Mouse (Mus musculus): ENCODE results near the gene Mei4.

The Mei4 gene

DNA sequence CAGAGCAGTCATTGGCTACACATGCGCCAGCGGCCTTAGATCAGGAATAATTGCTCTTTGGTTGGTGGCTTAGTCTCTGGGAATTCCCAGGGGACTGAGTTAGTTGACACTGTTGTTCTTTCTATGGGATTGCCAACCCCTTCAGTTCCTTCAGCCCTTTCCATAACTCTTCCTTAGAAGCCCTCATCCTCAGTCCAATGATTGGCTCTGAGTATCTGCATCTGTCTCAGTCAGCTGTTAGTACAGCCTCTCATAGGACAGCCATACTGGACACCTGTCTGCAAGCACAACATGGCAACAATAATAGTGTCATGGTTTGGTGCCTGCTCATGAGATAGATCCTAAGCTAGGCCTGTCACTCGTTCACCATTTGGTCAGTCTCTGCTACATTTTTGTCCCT, 149.5 kb downstream of the Mei4 start:
- H3K27me3 ChIP-seq (ENCODE audit: control insufficient read depth, insufficient read depth, low read length, poor library complexity, severe bottlenecking) = no peaks in the 10 kb centered on the region
- DNase-seq (ENCODE audit: low read depth, low spot score) = no peak
- H3K36me3 ChIP-seq (ENCODE audit: control insufficient read depth, insufficient read depth, low read length, poor library complexity, severe bottlenecking) = no peaks in the 10 kb centered on the region

DNA sequence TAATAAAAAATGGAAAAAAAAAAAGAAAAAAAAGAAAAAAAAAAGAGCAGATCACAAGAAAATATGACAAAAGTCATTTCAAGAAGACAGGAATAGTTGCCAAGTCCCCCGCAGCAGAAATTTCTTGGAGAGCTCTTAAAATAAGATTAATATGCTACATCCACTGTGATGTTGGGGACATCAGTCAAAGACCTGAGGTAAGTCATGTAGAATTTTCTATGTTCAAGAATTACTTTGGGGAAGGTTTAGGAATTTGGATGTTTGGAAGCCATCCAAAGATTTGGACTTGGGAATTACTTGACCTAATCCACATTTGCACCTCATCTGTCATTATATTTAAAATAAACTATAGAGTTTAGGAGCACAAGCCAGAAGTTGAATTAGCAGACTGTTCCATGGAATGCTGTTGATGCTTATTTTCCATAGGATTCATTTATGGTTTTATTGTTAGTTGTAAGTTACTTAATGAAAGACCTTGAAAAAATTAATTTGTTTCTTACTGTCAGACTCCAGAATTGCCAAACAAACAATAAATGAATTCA, 179.1 kb downstream of the Mei4 start:
- Histone ChIP-seq H3K36me3 (ENCODE audit: control insufficient read depth, insufficient read depth, low read length, poor library complexity, severe bottlenecking) (no peaks in the 10 kb centered on the region), H3K27me3 (ENCODE audit: control insufficient read depth, insufficient read depth, low read length, poor library complexity, severe bottlenecking) (no peaks in the 10 kb centered on the region)
- no peak for DNase-seq (ENCODE audit: low read depth, low spot score)

DNA sequence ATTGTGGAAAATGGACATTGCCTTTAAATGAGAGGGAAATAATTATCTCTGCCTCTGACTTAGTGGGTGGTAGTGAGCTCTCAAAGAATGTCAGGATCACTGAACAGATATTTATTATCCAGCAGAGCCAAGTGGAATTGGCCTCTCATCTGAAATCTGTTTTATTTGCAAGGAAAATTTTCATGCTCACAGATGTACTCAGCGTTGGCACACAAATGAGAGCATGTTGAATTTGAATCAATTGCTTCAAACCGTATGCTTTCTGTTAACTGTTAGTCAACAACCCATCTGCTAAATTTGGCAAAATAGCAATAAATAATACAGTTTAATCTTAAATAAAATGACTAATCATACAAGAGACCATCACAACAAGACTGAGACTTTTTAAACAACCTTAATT, 181.0 kb downstream of the Mei4 start:
- Histone ChIP-seq H3K27me3 (ENCODE audit: control insufficient read depth, insufficient read depth, low read length, poor library complexity, severe bottlenecking) (no peaks in the 10 kb centered on the region), H3K36me3 (ENCODE audit: control insufficient read depth, insufficient read depth, low read length, poor library complexity, severe bottlenecking) (no peaks in the 10 kb centered on the region)
- DNase-seq (ENCODE audit: low read depth, low spot score) = no peak

DNA sequence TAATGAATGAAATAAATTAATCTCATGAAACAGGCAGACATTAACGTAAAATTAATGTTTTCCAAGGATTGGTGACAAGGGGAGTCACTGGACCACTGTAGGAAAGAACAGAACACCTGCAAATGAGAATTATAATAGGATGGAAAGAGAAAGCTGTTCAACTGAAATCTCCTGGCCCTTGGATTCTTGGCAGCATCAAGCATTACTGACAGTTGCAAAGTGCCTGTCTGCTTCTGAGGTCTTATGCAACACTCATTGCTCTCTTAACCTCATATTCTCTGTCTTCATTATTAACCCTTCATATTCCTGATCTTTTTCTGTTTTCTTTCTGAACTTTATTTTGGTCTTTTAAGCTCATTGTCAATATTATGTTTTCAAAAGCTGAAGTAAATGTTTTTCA, 210.4 kb downstream of the Mei4 start:
- H3K36me3 ChIP-seq (ENCODE audit: control insufficient read depth, insufficient read depth, low read length, poor library complexity, severe bottlenecking) = no peaks in the 10 kb centered on the region
- DNase-seq (ENCODE audit: low read depth, low spot score) = no peak
- H3K27me3 ChIP-seq (ENCODE audit: control insufficient read depth, insufficient read depth, low read length, poor library complexity, severe bottlenecking) = no peaks in the 10 kb centered on the region

DNA sequence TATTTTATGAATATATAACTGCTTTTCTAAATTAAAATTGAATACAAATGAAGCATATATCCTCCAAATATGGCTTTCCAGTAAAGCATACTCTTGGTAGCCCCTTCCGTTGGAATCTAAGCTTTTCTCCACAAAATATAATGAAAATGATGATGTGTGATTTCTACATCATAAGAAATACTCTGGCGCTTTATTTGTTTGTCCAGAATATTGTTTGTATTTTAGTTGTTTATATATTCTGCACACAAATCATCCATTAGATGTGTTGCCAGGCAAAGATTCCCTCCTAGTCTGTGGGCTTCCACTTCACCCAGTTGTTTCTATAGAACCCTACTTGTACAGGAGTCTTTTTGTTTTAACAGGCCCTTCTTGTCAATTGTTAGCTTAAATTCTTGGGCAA, 211.8 kb downstream of the Mei4 start:
- no peak for DNase-seq (ENCODE audit: low read depth, low spot score)
- H3K36me3 ChIP-seq (ENCODE audit: control insufficient read depth, insufficient read depth, low read length, poor library complexity, severe bottlenecking) = no peaks in the 10 kb centered on the region
- no peaks in the 10 kb centered on the region for H3K27me3 ChIP-seq (ENCODE audit: control insufficient read depth, insufficient read depth, low read length, poor library complexity, severe bottlenecking)

DNA sequence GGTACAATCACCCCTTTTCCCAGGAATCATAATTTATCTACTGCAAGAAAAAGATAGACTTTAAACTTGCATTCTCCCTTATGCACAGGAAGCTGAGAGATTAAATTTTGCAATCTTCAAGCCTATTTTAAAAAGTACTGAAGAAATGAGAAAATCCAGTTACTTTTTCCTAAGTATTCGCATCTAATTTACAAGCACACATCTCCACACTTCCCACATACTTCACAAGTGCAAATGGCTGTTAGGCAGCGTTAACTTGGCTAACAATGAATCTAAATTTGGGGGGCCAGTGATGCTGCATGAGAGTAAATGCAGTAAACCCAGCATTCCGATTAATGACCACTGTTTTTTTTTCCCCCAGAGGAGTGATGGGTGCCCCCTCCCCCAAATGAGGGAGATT, 232.9 kb downstream of the Mei4 start:
- Histone ChIP-seq H3K27me3 (ENCODE audit: control insufficient read depth, insufficient read depth, low read length, poor library complexity, severe bottlenecking) (no peaks in the 10 kb centered on the region), H3K36me3 (ENCODE audit: control insufficient read depth, insufficient read depth, low read length, poor library complexity, severe bottlenecking) (no peaks in the 10 kb centered on the region)

DNA sequence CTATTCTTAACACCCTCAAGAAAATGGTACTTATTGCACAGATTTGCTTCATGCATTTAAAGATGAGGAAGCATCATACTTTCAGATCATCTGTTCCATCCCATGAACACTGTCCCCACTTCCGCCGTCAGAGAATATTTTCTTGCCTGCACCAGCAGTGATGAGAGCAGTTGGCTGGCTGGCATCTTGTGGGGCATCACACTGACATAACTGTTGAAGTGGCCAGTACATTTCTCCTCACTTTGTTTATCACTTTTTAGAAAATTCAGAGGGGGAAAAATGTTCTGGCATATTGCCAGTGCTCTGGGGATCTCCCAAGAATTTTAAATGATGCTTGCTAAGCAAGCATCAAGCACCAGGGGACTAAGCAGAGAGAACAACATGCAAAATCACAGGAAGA, 251.4 kb downstream of the Mei4 start:
- H3K36me3 ChIP-seq (ENCODE audit: control insufficient read depth, insufficient read depth, low read length, poor library complexity, severe bottlenecking) = no peaks in the 10 kb centered on the region
- no peak for DNase-seq (ENCODE audit: low read depth, low spot score)
- H3K27me3 ChIP-seq (ENCODE audit: control insufficient read depth, insufficient read depth, low read length, poor library complexity, severe bottlenecking) = no peaks in the 10 kb centered on the region

More for the DNA sequence above, 232.9 kb downstream of the Mei4 start:
- DNase-seq (ENCODE audit: low read depth, low spot score) = no peak

DNA sequence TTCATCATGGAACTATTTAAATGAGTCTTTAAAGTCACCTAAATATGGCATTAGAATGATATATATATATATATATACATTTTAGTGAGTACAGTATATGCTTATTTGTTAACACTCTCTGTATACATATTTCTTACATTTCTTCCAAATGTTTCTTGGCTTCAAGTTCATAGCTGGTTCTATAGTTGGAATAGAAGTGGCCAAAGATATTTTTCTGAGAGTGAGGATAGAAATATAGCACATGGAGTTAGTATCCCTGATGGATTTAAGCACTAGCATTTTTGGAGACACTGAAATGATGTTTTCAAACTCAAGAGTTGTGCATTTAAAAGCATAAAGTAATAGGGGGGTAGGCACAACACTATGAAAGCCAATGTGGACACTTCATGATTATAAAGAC, 272.6 kb downstream of the Mei4 start:
- DNase-seq (ENCODE audit: low read depth, low spot score) = no peak
- no peaks in the 10 kb centered on the region for H3K36me3 ChIP-seq (ENCODE audit: control insufficient read depth, insufficient read depth, low read length, poor library complexity, severe bottlenecking)
- H3K27me3 ChIP-seq (ENCODE audit: control insufficient read depth, insufficient read depth, low read length, poor library complexity, severe bottlenecking) = no peaks in the 10 kb centered on the region

DNA sequence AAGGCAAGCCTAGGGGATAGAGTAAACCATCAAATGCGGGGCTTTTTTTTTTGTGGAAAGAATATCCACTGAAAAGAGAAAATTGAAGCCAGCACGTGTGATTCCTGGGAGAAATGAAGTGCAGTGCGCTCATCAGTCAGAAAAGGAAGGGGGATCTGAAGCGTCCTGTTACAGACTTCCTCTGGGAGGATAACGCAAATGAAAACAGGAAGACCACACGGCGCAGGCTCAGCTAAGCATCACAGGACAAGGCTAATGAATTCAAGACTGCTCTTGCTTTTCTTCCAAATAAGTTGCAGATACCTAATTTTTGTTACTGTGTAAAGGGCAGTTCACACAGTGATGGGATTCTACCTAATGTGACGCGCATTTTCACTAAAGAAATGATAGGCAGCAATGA, 296.7 kb downstream of the Mei4 start:
- no peaks in the 10 kb centered on the region for H3K27me3 ChIP-seq (ENCODE audit: control insufficient read depth, insufficient read depth, low read length, poor library complexity, severe bottlenecking)
- no peak for DNase-seq (ENCODE audit: low read depth, low spot score)
- H3K36me3 ChIP-seq (ENCODE audit: control insufficient read depth, insufficient read depth, low read length, poor library complexity, severe bottlenecking) = no peaks in the 10 kb centered on the region

DNA sequence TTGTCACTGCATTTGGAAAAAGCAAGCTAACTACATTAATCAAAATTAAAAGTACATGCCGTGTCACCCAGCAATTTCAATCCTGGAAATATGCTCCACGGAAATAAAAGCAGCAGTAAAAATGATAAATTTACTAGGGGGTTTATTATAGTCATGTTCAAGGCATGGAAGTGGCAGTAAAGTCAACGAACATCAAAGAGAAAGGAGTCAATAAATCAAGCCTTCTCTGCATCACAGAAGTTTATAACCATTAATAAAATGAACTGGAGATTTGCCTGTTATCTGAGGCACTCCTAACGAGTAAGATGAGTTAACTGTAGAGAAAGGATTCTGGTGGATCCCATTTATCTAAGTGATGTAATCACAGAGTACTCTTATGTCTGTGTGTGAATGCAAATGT, 298.9 kb downstream of the Mei4 start:
- H3K27me3 ChIP-seq (ENCODE audit: control insufficient read depth, insufficient read depth, low read length, poor library complexity, severe bottlenecking) = no peaks in the 10 kb centered on the region
- no peak for DNase-seq (ENCODE audit: low read depth, low spot score)
- H3K36me3 ChIP-seq (ENCODE audit: control insufficient read depth, insufficient read depth, low read length, poor library complexity, severe bottlenecking) = no peaks in the 10 kb centered on the region

DNA sequence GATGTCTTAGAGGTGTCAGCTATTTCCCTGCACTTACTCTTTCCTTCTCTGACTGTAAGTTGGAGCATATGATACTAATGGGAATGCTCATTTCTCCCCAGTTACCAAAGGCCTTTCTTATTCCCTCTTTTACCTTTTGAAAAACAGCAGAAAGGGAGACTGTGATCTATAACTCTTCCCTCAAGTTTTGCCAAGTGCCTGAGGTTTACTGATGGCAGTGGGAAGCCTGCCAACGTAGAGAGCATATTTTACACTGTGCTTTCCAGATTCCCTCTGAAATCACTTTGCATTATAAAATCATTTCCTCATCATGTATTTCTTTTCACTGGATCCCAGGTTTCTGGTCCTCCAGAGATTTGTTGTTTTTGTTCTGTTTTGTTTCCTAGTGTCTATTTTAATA, 354.5 kb downstream of the Mei4 start:
- DNase-seq (ENCODE audit: low read depth, low spot score) = no peak
- H3K27me3 ChIP-seq (ENCODE audit: control insufficient read depth, insufficient read depth, low read length, poor library complexity, severe bottlenecking) = no peaks in the 10 kb centered on the region
- no peaks in the 10 kb centered on the region for H3K36me3 ChIP-seq (ENCODE audit: control insufficient read depth, insufficient read depth, low read length, poor library complexity, severe bottlenecking)

DNA sequence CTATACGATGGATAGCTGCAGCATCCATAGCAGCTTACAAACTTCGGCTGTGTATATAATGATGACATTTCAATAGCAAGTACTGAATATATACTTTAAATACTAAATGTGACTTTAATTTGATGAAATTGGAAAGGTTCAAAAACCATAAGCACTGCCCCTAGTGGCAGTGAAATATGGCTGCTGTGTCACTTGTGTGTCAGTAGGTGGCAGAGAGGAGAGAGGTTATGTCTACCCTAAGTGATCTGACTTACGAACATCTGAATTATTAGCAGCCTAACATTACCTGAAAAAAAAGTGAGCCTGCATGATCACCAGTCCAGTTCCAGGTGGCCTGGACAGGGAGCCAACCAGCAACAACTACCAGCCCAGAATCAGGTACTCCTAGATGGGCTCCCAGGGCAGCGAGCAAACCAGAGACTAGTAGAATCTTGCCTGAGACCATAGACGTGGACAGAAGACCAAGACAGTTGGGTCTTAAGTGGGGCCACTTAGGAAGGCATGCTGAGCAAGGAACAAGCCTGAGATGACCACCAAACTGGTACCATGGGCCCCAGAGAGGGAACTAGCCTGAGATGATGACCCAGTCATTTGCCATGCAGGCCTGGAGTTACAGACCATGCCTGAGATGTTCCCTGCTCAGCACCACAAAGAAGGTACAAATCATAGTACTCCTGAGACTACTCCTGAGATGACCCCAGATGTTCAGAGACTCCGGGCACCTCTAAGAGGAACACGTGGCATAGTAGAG, 384.4 kb downstream of the Mei4 start:
- no peak for DNase-seq (ENCODE audit: low read depth, low spot score)
- Histone ChIP-seq H3K27me3 (ENCODE audit: control insufficient read depth, insufficient read depth, low read length, poor library complexity, severe bottlenecking) (no peaks in the 10 kb centered on the region), H3K36me3 (ENCODE audit: control insufficient read depth, insufficient read depth, low read length, poor library complexity, severe bottlenecking) (no peaks in the 10 kb centered on the region)

All from splenic B cell, adult 2 months (primary cell).